Mouse (Mus musculus): ENCODE results near the gene Stpg2. TPM values are rescaled to one million over a fixed set of nuclear protein-coding genes. Genes with fewer than 3 reads are reported as not detected.

The Stpg2 gene
- total and polyA plus RNA-seq, 3 experiments = not detected

GRCm38 (mm10) chr3:139216945-139217344 lies 11.5 kb downstream of the Stpg2 start:
- DNase-seq (ENCODE audit: extremely low read depth) = no peak
- Histone ChIP-seq H3K27me3 (replicated peaks) (no peaks in the 10 kb centered on the region), H3K79me2 (replicated peaks; ENCODE audit: control insufficient read depth, extremely low read depth, insufficient read depth, poor library complexity, severe bottlenecking) (no peaks in the 10 kb centered on the region), H3K9ac (ENCODE audit: insufficient read depth, low read depth) (no peak overlapping the region), H3K4me3 (replicated peaks in 1 of 3; ENCODE audit: low read depth in 2 of 3, low read length in 2 of 3, poor library complexity in 1 of 3) (no peak overlapping the region), H3K27ac (ENCODE audit: insufficient read depth, low read depth) (no peak overlapping the region), H3K9me3 (replicated peaks; ENCODE audit: low read length) (no peaks in the 10 kb centered on the region), H3K4me2 (ENCODE audit: insufficient read depth, low read depth, poor library complexity, severe bottlenecking) (no peak overlapping the region), H3K4me1 (ENCODE audit: control insufficient read depth in 1 of 2, insufficient read depth in 2 of 2) (no peaks in the 10 kb centered on the region), H3K36me3 (replicated peaks in 1 of 2; ENCODE audit: control insufficient read depth in 1 of 2, insufficient read depth in 1 of 2, low read length in 1 of 2) (no peaks in the 10 kb centered on the region)
- TF ChIP-seq HCFC1 (IDR thresholded peaks at IDR 0.05; ENCODE audit: low read depth, low read length) (no peak), MEF2A (IDR thresholded peaks at IDR 0.05; ENCODE audit: borderline replicate concordance, low read depth, low read length) (no peak), KAT2A (IDR thresholded peaks at IDR 0.05; ENCODE audit: insufficient replicate concordance, low read length) (no peak), MAZ (IDR thresholded peaks at IDR 0.05; ENCODE audit: low read depth, low read length) (no peak), ZKSCAN1 (IDR thresholded peaks at IDR 0.05; ENCODE audit: borderline replicate concordance, low read depth, low read length) (no peak), POLR2A (IDR thresholded peaks at IDR 0.05; ENCODE audit: low read depth, low read length) (no peak), MXI1 (IDR thresholded peaks at IDR 0.05; ENCODE audit: low read depth, low read length) (no peak), IRF4 (IDR thresholded peaks at IDR 0.05; ENCODE audit: low read depth, low read length) (no peak), USF2 (conservative IDR thresholded peaks at IDR 0.05; ENCODE audit: low read depth, low read length) (no peak), MAFK (IDR thresholded peaks at IDR 0.05; ENCODE audit: insufficient replicate concordance, low read length) (no peak), TBP (conservative IDR thresholded peaks at IDR 0.05; ENCODE audit: low read depth, low read length) (no peak), ZMIZ1 (IDR thresholded peaks at IDR 0.05; ENCODE audit: low read depth, low read length) (no peak), PAX5 (IDR thresholded peaks at IDR 0.05; ENCODE audit: low read length) (no peak), USF1 (IDR thresholded peaks at IDR 0.05; ENCODE audit: low read depth, low read length) (no peak), JUN (IDR thresholded peaks at IDR 0.05; ENCODE audit: insufficient read depth, low read depth, low read length) (no peak)
- in situ Hi-C loops (cut with MboI; ENCODE audit: low pct_ligation_motif_present, low pct_unique_long_range_greater_than_20kb, low sequenced_read_pairs) (no loop called here), dilution Hi-C loops (cut with MboI; ENCODE audit: extremely low pct_ligation_motif_present, extremely low pct_unique_long_range_greater_than_20kb, low sequenced_read_pairs) (no loop called here)

GRCm38 (mm10) chr3:139225123-139225522 lies 19.6 kb downstream of the Stpg2 start:
- dilution Hi-C loops (cut with MboI; ENCODE audit: extremely low pct_ligation_motif_present, extremely low pct_unique_long_range_greater_than_20kb, low sequenced_read_pairs) = no loop called here
- DNase-seq (ENCODE audit: extremely low read depth) = no peak
- in situ Hi-C loops (cut with MboI; ENCODE audit: low pct_ligation_motif_present, low pct_unique_long_range_greater_than_20kb, low sequenced_read_pairs) = no loop called here

More at GRCm38 (mm10) chr3:139225123-139225522, 19.6 kb downstream of the Stpg2 start:
- H3K9ac ChIP-seq (ENCODE audit: insufficient read depth, low read depth) = no peak overlapping the region
- H3K79me2 ChIP-seq (replicated peaks; ENCODE audit: control insufficient read depth, extremely low read depth, insufficient read depth, poor library complexity, severe bottlenecking) = no peaks in the 10 kb centered on the region
- no peaks in the 10 kb centered on the region for H3K36me3 ChIP-seq (replicated peaks in 1 of 2; ENCODE audit: control insufficient read depth in 1 of 2, insufficient read depth in 1 of 2, low read length in 1 of 2)
- no peaks in the 10 kb centered on the region for H3K4me1 ChIP-seq (ENCODE audit: control insufficient read depth in 1 of 2, insufficient read depth in 2 of 2)
- H3K27ac ChIP-seq (ENCODE audit: insufficient read depth, low read depth) = no peak overlapping the region
- H3K27me3 ChIP-seq (replicated peaks) = no peaks in the 10 kb centered on the region
- no peak overlapping the region for H3K4me3 ChIP-seq (replicated peaks in 1 of 3; ENCODE audit: low read depth in 2 of 3, low read length in 2 of 3, poor library complexity in 1 of 3)
- no peaks in the 10 kb centered on the region for H3K9me3 ChIP-seq (replicated peaks; ENCODE audit: low read length)
- TF ChIP-seq KAT2A (IDR thresholded peaks at IDR 0.05; ENCODE audit: insufficient replicate concordance, low read length) (no peak), MAZ (IDR thresholded peaks at IDR 0.05; ENCODE audit: low read depth, low read length) (no peak), MXI1 (IDR thresholded peaks at IDR 0.05; ENCODE audit: low read depth, low read length) (no peak), ZC3H11A (IDR thresholded peaks at IDR 0.05; ENCODE audit: low read depth, low read length) (no peak), SMC3 (IDR thresholded peaks at IDR 0.05; ENCODE audit: low read depth, low read length) (no peak), RAD21 (IDR thresholded peaks at IDR 0.05; ENCODE audit: low read depth, low read length) (no peak), BHLHE40 (IDR thresholded peaks at IDR 0.05; ENCODE audit: low read depth, low read length) (no peak), MEF2A (IDR thresholded peaks at IDR 0.05; ENCODE audit: borderline replicate concordance, low read depth, low read length) (no peak), ETS1 (conservative IDR thresholded peaks at IDR 0.05; ENCODE audit: low read depth, low read length) (no peak), PAX5 (IDR thresholded peaks at IDR 0.05; ENCODE audit: low read length) (no peak)
- H3K4me2 ChIP-seq (ENCODE audit: insufficient read depth, low read depth, poor library complexity, severe bottlenecking) = no peak overlapping the region
